Mouse (Mus musculus) heart, embryonic 13.5 days (tissue): ENCODE results near the gene Olfr287. TPM values are rescaled to one million over a fixed set of nuclear protein-coding genes. Genes with fewer than 3 reads are reported as not detected.

Experiments
- ATAC-seq: fragments of 200-750 bp; cut with Nextera tagmentation; 2 replicates; pipeline ENCODE4 v1.8.0; 2017; ENCODE audit warnings: moderate TSS enrichment; ENCODE audit not compliant: insufficient number of reproducible peaks, low FRiP score, low TSS enrichment; ENCODE audit errors: extremely low read depth
- H3K27ac ChIP-seq: fragments of 300-500 bp; sonication (generic); replicated peaks from 2 replicates; pipeline ENCODE4 v1.5.1; 2015; ENCODE audit warnings: moderate library complexity, mild to moderate bottlenecking, inconsistent platforms
- H3K27me3 ChIP-seq: fragments of 300-500 bp; sonication (generic); replicated peaks from 2 replicates; pipeline ENCODE4 v1.6.1; 2015; ENCODE audit warnings: mild to moderate bottlenecking, inconsistent platforms
- H3K36me3 ChIP-seq: fragments of 300-500 bp; sonication (generic); 2 replicates; pipeline ENCODE4 v1.6.1; 2015; ENCODE audit warnings: mild to moderate bottlenecking, inconsistent platforms
- H3K4me1 ChIP-seq: fragments of 300-500 bp; sonication (generic); 2 replicates; pipeline ENCODE4 v1.6.1; 2015; ENCODE audit warnings: inconsistent platforms
- H3K4me2 ChIP-seq: fragments of 300-500 bp; sonication (generic); 2 replicates; pipeline ENCODE4 v1.6.1; 2015; ENCODE audit warnings: inconsistent platforms, mild to moderate bottlenecking, moderate library complexity
- H3K4me3 ChIP-seq: fragments of 300-500 bp; sonication (generic); 2 replicates; pipeline ENCODE4 v1.5.1; 2015; ENCODE audit warnings: moderate library complexity, mild to moderate bottlenecking, inconsistent platforms
- H3K9ac ChIP-seq: fragments of 300-500 bp; sonication (generic); 2 replicates; pipeline ENCODE4 v1.6.1; 2015; ENCODE audit warnings: inconsistent platforms, mild to moderate bottlenecking, moderate library complexity
- H3K9me3 ChIP-seq: fragments of 300-500 bp; sonication (generic); 2 replicates; pipeline ENCODE4 v1.6.1; 2016; ENCODE audit warnings: inconsistent platforms
- WGBS: fragments of 180-500 bp; shearing (Covaris S2); methylation state at CpG from one replicate; pipeline ENCODE4 v1.1.7; 2015; ENCODE audit warnings: mixed read lengths; 5-methylcytosine and 5-hydroxymethylcytosine counted together
- polyA plus RNA-seq: library from polyadenylated mRNA; unstranded; fragments of >200 nt; fragmentation: Nextera tagmentation; extraction: Ambion mirVana; gene quantifications from 2 replicates; pipeline ENCODE4 v1.2.1, GENCODE M21; 2015

The Olfr287 gene
- not detected in 2 replicates for polyA plus RNA-seq

GRCm38 (mm10) chr15:98220877-98221276, at the start of gene Olfr287, which contains the start of gene Gm44579:
Gene Olfr287, minus strand, starts transcription at chr15:98221056.
Gene Gm44579, minus strand, starts transcription at chr15:98220977.
- Histone ChIP-seq H3K9ac (no peak within 1 kb of the TSS), H3K4me3 (no peak within 1 kb of the TSS), H3K9me3 (no peaks in the 10 kb centered on the region), H3K4me1 (no peaks in the 10 kb centered on the region), H3K27ac (no peak within 1 kb of the TSS), H3K36me3 (no peaks in the 10 kb centered on the region), H3K27me3 (no peaks in the 10 kb centered on the region), H3K4me2 (no peak within 1 kb of the TSS)
- no peak for ATAC-seq
- WGBS = 58% methylated on average over 4 of the region's 4 CpGs

- Histone ChIP-seq H3K4me3 (no peak overlapping the region), H3K9ac (no peak overlapping the region), H3K36me3 (no peaks in the 10 kb centered on the region), H3K9me3 (0 out of 2 replicates have a peak, but pooled peaks cover 10% of the 10 kb centered on the region), H3K27ac (no peak overlapping the region), H3K4me1 (no peaks in the 10 kb centered on the region), H3K4me2 (no peak overlapping the region), H3K27me3 (no peaks in the 10 kb centered on the region)
- ATAC-seq = no peak
- 76% methylated on average over 7 of the region's 7 CpGs for WGBS
These were observed 36.9 kb upstream of the Olfr287 start for GRCm38 (mm10) chr15:98257776-98258175.

GRCm38 (mm10) chr15:98257193-98257592, 36.3 kb upstream of the Olfr287 start, which contains the start of gene H1fnt:
Gene H1fnt, minus strand, starts transcription at chr15:98257293.
- H3K27me3 ChIP-seq = no peaks in the 10 kb centered on the region
- H3K9ac ChIP-seq = no peak within 1 kb of the TSS
- 0 out of 2 replicates have a peak, but pooled peaks cover 10% of the 10 kb centered on the region for H3K9me3 ChIP-seq
- H3K36me3 ChIP-seq = no peaks in the 10 kb centered on the region
- ATAC-seq = no peak
- no peaks in the 10 kb centered on the region for H3K4me1 ChIP-seq
- WGBS = 68% methylated on average over 8 of the region's 8 CpGs
- no peak within 1 kb of the TSS for H3K27ac ChIP-seq
- no peak within 1 kb of the TSS for H3K4me2 ChIP-seq
- H3K4me3 ChIP-seq = no peak within 1 kb of the TSS

GRCm38 (mm10) chr15:98256271-98256670, 35.4 kb upstream of the Olfr287 start:
- H3K4me1 ChIP-seq = no peaks in the 10 kb centered on the region
- no peaks in the 10 kb centered on the region for H3K27me3 ChIP-seq
- H3K36me3 ChIP-seq = no peaks in the 10 kb centered on the region
- 86% methylated on average over 13 of the region's 13 CpGs for WGBS
- H3K27ac ChIP-seq = no peak overlapping the region
- no peak overlapping the region for H3K4me3 ChIP-seq
- no peak for ATAC-seq
- H3K9me3 ChIP-seq = 0 out of 2 replicates have a peak, but pooled peaks cover 9% of the 10 kb centered on the region
- no peak overlapping the region for H3K4me2 ChIP-seq
- H3K9ac ChIP-seq = no peak overlapping the region

GRCm38 (mm10) chr15:98235442-98235841, 14.6 kb upstream of the Olfr287 start:
- no peak overlapping the region for H3K4me2 ChIP-seq
- WGBS = 74% methylated on average over 4 of the region's 4 CpGs
- peaks cover 16% of the 10 kb centered on the region for H3K27me3 ChIP-seq
- no peaks in the 10 kb centered on the region for H3K36me3 ChIP-seq
- peaks cover 4% of the 10 kb centered on the region; the same call in 1 of the 2 replicates for H3K9me3 ChIP-seq
- H3K4me1 ChIP-seq = no peaks in the 10 kb centered on the region
- ATAC-seq = no peak
- H3K9ac ChIP-seq = no peak overlapping the region
- no peak overlapping the region for H3K27ac ChIP-seq
- H3K4me3 ChIP-seq = no peak overlapping the region

GRCm38 (mm10) chr15:98234350-98234749, 13.5 kb upstream of the Olfr287 start, which contains the start of gene Olfr286:
Gene Olfr286, minus strand, starts transcription at chr15:98234450.
- Histone ChIP-seq H3K27me3 (peaks cover 16% of the 10 kb centered on the region), H3K9ac (no peak within 1 kb of the TSS), H3K4me1 (no peaks in the 10 kb centered on the region), H3K4me3 (no peak within 1 kb of the TSS), H3K9me3 (peaks cover 4% of the 10 kb centered on the region; the same call in 1 of the 2 replicates), H3K4me2 (no peak within 1 kb of the TSS), H3K36me3 (no peaks in the 10 kb centered on the region), H3K27ac (no peak within 1 kb of the TSS)
- no peak for ATAC-seq
- WGBS = 78% methylated on average over 4 of the region's 4 CpGs

- WGBS = 65% methylated on average over 7 of the region's 7 CpGs
These were observed 5.2 kb upstream of the Olfr287 start for GRCm38 (mm10) chr15:98226096-98226495.

GRCm38 (mm10) chr15:98225610-98226009, 4.8 kb upstream of the Olfr287 start:
- 37% methylated on average over 16 of the region's 16 CpGs for WGBS
- Histone ChIP-seq H3K4me1 (no peaks in the 10 kb centered on the region), H3K36me3 (no peaks in the 10 kb centered on the region), H3K4me3 (no peak overlapping the region), H3K27ac (no peak overlapping the region), H3K9me3 (no peaks in the 10 kb centered on the region), H3K27me3 (peaks cover 3% of the 10 kb centered on the region; the same call in 1 of the 2 replicates), H3K9ac (no peak overlapping the region), H3K4me2 (no peak overlapping the region)
- ATAC-seq = no peak

More at GRCm38 (mm10) chr15:98226096-98226495, 5.2 kb upstream of the Olfr287 start:
- no peaks in the 10 kb centered on the region for H3K4me1 ChIP-seq
- no peaks in the 10 kb centered on the region for H3K36me3 ChIP-seq
- peaks cover 7% of the 10 kb centered on the region; the same call in 1 of the 2 replicates for H3K27me3 ChIP-seq
- H3K9me3 ChIP-seq = no peaks in the 10 kb centered on the region
- H3K4me2 ChIP-seq = no peak overlapping the region
- no peak overlapping the region for H3K27ac ChIP-seq
- H3K4me3 ChIP-seq = no peak overlapping the region
- no peak for ATAC-seq
- no peak overlapping the region for H3K9ac ChIP-seq

- H3K4me2 ChIP-seq = no peak overlapping the region
- no peak overlapping the region for H3K27ac ChIP-seq
- H3K27me3 ChIP-seq = no peaks in the 10 kb centered on the region
- no peak overlapping the region for H3K4me3 ChIP-seq
- no peak for ATAC-seq
- no peaks in the 10 kb centered on the region for H3K9me3 ChIP-seq
- H3K36me3 ChIP-seq = no peaks in the 10 kb centered on the region
- H3K9ac ChIP-seq = no peak overlapping the region
- H3K4me1 ChIP-seq = no peaks in the 10 kb centered on the region
These were observed 1.5 kb upstream of the Olfr287 start for GRCm38 (mm10) chr15:98222377-98222776.

GRCm38 (mm10) chr15:98214130-98214529, 6.7 kb downstream of the Olfr287 start:
- Histone ChIP-seq H3K9me3 (no peaks in the 10 kb centered on the region), H3K36me3 (no peaks in the 10 kb centered on the region), H3K4me2 (no peak overlapping the region), H3K27me3 (no peaks in the 10 kb centered on the region), H3K4me3 (no peak overlapping the region), H3K9ac (no peak overlapping the region), H3K4me1 (peaks cover 9% of the 10 kb centered on the region; the same call in 1 of the 2 replicates), H3K27ac (no peak overlapping the region)
- 57% methylated on average over 5 of the region's 5 CpGs for WGBS
- no peak for ATAC-seq

- Histone ChIP-seq H3K4me3 (no peak overlapping the region), H3K36me3 (no peaks in the 10 kb centered on the region), H3K4me2 (no peak overlapping the region), H3K27ac (no peak overlapping the region), H3K27me3 (no peaks in the 10 kb centered on the region), H3K9ac (no peak overlapping the region), H3K9me3 (no peaks in the 10 kb centered on the region), H3K4me1 (peaks cover 9% of the 10 kb centered on the region; the same call in 1 of the 2 replicates)
- ATAC-seq = no peak
- 64% methylated on average over 5 of the region's 5 CpGs for WGBS
These were observed 7.5 kb downstream of the Olfr287 start for GRCm38 (mm10) chr15:98213336-98213870.

- Histone ChIP-seq H3K4me1 (peaks cover 9% of the 10 kb centered on the region; the same call in 1 of the 2 replicates), H3K27me3 (no peaks in the 10 kb centered on the region; the same call in 1 of the 2 replicates), H3K4me2 (no peak overlapping the region), H3K9me3 (no peaks in the 10 kb centered on the region), H3K36me3 (no peaks in the 10 kb centered on the region), H3K4me3 (no peak overlapping the region), H3K9ac (no peak overlapping the region), H3K27ac (no peak overlapping the region)
- no peak for ATAC-seq
- 75% methylated on average over 7 of the region's 7 CpGs for WGBS
These were observed 11.2 kb downstream of the Olfr287 start for GRCm38 (mm10) chr15:98209676-98210075.
